Mouse (Mus musculus) cerebellum, adult 2 months (tissue): ENCODE measurements at regions not wholly inside any gene's neighbourhood (a gene's known extent, or its start where the extent isn't known, plus 50 kb on each side); places are given as distances from the start of the nearest gene placed in this dataset.

ENCODE experiments used
- CTCF ChIP-seq: fragments of 200-500 bp; IDR thresholded peaks from 2 replicates; pipeline ENCODE4 v1.5.1; 2011; ENCODE audit warnings: low read depth, mild to moderate bottlenecking, control low read depth, low read length, moderate library complexity, borderline replicate concordance; ENCODE audit not compliant: insufficient read depth
- POLR2A ChIP-seq: fragments of 200-500 bp; IDR thresholded peaks from 2 replicates; pipeline ENCODE4 v1.6.1; 2011; ENCODE audit warnings: low read length, control low read depth, borderline replicate concordance; ENCODE audit not compliant: insufficient read depth

- TF ChIP-seq CTCF (no peak), POLR2A (no peak)
Measured at GRCm38 (mm10) chr5:119948399-119948798, 115.9 kb downstream of the Tbx5 start.
